Mouse (Mus musculus) central nervous system, embryonic 18 days (tissue): ENCODE data around the gene Tspan32. TPM values are rescaled to one million over a fixed set of nuclear protein-coding genes. Genes with fewer than 3 reads are reported as not detected.

Experiments used
- polyA plus RNA-seq: library from polyadenylated mRNA; depleted of rRNA; stranded (reverse); fragments of >200 nt; gene quantifications from 2 replicates; pipeline ENCODE4 v1.2.3, GENCODE M21; 2012; rRNA removed

The Tspan32 gene
- polyA plus RNA-seq, result 0.25 and 0.39 TPM in 2 replicates

DNA sequence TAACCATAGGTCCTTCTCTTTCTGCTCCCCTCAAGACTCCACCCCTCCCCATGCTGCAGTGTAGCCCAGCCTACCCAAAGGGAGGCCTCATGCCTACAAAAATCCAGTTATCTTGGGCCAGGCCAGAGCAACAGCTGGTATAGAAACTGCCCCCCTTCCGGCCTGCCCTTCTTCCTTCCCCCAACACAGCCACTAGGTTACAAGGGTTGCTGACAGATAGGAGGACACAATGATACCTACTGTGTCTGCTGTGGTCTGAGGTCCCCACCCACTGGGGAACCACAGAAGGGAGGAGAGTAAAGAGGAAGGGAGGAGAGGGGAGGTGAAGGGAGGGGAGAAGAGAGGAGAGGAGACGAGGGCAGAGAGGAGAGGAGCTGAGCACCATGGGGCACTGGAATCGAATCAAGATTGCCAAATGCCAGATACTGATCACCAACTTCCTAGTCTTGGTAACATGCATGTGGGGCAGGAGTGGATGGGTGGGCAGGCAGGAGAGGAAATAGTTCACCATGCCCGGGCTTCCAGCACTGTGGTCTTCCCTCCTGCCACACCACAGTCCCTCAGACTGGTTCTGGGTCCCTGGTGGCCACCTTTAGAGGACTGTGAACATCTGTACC lies at the start of gene Tspan32:
Tspan32 (plus strand) TSS at position 320 of the 617 bp plus-strand sequence.

GRCm38 (mm10) chr7:142968809-142969511 lies 35.9 kb upstream of the Tspan32 start, which contains the start of gene Ascl2:
Gene Ascl2 (minus strand): TSS chr7:142969264.

DNA sequence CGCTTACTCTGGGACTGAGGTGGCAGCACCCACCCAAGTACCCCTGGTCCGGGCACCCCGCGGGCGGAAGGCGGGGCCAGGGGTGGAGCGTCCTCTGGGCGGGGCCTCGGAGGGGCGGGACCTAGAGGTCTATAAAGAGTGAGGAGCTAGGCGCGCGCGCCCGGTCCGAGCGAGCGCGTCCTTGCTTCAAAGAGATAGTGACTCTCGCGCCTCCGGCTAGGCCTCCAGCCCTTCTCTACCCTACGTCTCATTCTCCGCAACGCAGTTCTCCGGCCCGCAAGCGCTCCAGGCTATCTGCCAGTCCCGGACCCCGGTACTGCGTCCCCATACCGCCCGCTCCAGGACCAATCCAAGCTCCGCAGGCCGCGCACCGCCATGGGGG lies 47.8 kb downstream of the Tspan32 start, which contains the start of gene Cd81:
Cd81 (plus strand) TSS at position 114 of the 382 bp plus-strand sequence.

GRCm38 (mm10) chr7:143068882-143069591 lies 64.2 kb downstream of the Tspan32 start, which contains the start of gene Tssc4:
Gene Tssc4 (plus strand): TSS chr7:143069249.

Other genes starting within 250 kb of the Tspan32 start
- 10.5 and 12.4 TPM in 2 replicates for gene Th, start 73.9 kb upstream of the Tspan32 start, polyA plus RNA-seq
- 0.85 and 0.86 TPM in 2 replicates for gene Ascl2, start 35.8 kb upstream of the Tspan32 start, polyA plus RNA-seq
- gene Cd81, start 47.7 kb downstream of the Tspan32 start, polyA plus RNA-seq, result 268 and 280 TPM in 2 replicates
- 103 and 106 TPM in 2 replicates for gene Tssc4, start 64.2 kb downstream of the Tspan32 start, polyA plus RNA-seq
- gene Trpm5, start 89.6 kb downstream of the Tspan32 start, polyA plus RNA-seq, result 1.0 and 2.6 TPM in 2 replicates
- 1.1 and 1.4 TPM in 2 replicates for gene Kcnq1, start 101.3 kb downstream of the Tspan32 start, polyA plus RNA-seq